Mouse (Mus musculus): ENCODE data around the gene Tmem229b. TPM values are rescaled to one million over a fixed set of nuclear protein-coding genes. Genes with fewer than 3 reads are reported as not detected.
"Not testable (repeated sequence)": the region's sequence is repeated elsewhere in the genome, so short reads cannot be mapped to it uniquely, and the experiment has no call there.

The Tmem229b gene
- polyA plus RNA-seq, 1 experiment from 2014 or later = 71.2 TPM

- Histone ChIP-seq H3K27me3 (replicated peaks; ENCODE audit: control insufficient read depth, insufficient read depth, low read length) (no peaks in the 10 kb centered on the region), H3K9ac (ENCODE audit: low read depth, low read length) (no peak overlapping the region), H3K4me2 (ENCODE audit: low read length) (no peak overlapping the region), H3K9me3 (ENCODE audit: control insufficient read depth, low read length) (no peaks in the 10 kb centered on the region), H3K27ac (ENCODE audit: low read depth, low read length) (no peak overlapping the region), H3K4me1 (ENCODE audit: control insufficient read depth, insufficient read depth, low read depth, low read length) (no peaks in the 10 kb centered on the region), H3K4me3 (ENCODE audit: low read length) (no peak overlapping the region), H3K36me3 (ENCODE audit: control insufficient read depth, insufficient read depth, low read length) (no peaks in the 10 kb centered on the region)
- 82% methylated on average over 6 of the region's 6 CpGs for WGBS
- ATAC-seq = no peak
Measured at GRCm38 (mm10) chr12:78947161-78947560, 60.3 kb downstream of the Tmem229b start.

GRCm38 (mm10) chr12:78942931-78943330 lies 64.5 kb downstream of the Tmem229b start:
- no peaks in the 10 kb centered on the region for H3K9me3 ChIP-seq (ENCODE audit: control insufficient read depth, low read length)
- H3K27me3 ChIP-seq (replicated peaks; ENCODE audit: control insufficient read depth, insufficient read depth, low read length) = no peaks in the 10 kb centered on the region
- 84% methylated on average over 6 of the region's 6 CpGs for WGBS
- H3K4me2 ChIP-seq (ENCODE audit: low read length) = no peak overlapping the region
- no peak for ATAC-seq
- H3K4me3 ChIP-seq (ENCODE audit: low read length) = no peak overlapping the region
- no peak overlapping the region for H3K9ac ChIP-seq (ENCODE audit: low read depth, low read length)
- H3K36me3 ChIP-seq (ENCODE audit: control insufficient read depth, insufficient read depth, low read length) = no peaks in the 10 kb centered on the region
- no peaks in the 10 kb centered on the region for H3K4me1 ChIP-seq (ENCODE audit: control insufficient read depth, insufficient read depth, low read depth, low read length)
- no peak overlapping the region for H3K27ac ChIP-seq (ENCODE audit: low read depth, low read length)

- Histone ChIP-seq H3K4me3 (ENCODE audit: low read length) (no peak overlapping the region), H3K36me3 (ENCODE audit: control insufficient read depth, insufficient read depth, low read length) (no peaks in the 10 kb centered on the region), H3K4me1 (ENCODE audit: control insufficient read depth, insufficient read depth, low read depth, low read length) (no peaks in the 10 kb centered on the region), H3K27ac (ENCODE audit: low read depth, low read length) (no peak overlapping the region), H3K9me3 (ENCODE audit: control insufficient read depth, low read length) (no peaks in the 10 kb centered on the region), H3K9ac (ENCODE audit: low read depth, low read length) (no peak overlapping the region), H3K4me2 (ENCODE audit: low read length) (no peak overlapping the region), H3K27me3 (replicated peaks; ENCODE audit: control insufficient read depth, insufficient read depth, low read length) (no peaks in the 10 kb centered on the region)
- 90% methylated on average over 5 of the region's 5 CpGs for WGBS
- ATAC-seq = no peak
Measured at GRCm38 (mm10) chr12:78940081-78940480, 67.3 kb downstream of the Tmem229b start.

GRCm38 (mm10) chr12:78939393-78940037 lies 67.9 kb downstream of the Tmem229b start:
- Histone ChIP-seq H3K9me3 (ENCODE audit: control insufficient read depth, low read length) (no peaks in the 10 kb centered on the region), H3K4me1 (ENCODE audit: control insufficient read depth, insufficient read depth, low read depth, low read length) (no peaks in the 10 kb centered on the region), H3K27ac (ENCODE audit: low read depth, low read length) (no peak overlapping the region), H3K9ac (ENCODE audit: low read depth, low read length) (no peak overlapping the region), H3K36me3 (ENCODE audit: control insufficient read depth, insufficient read depth, low read length) (no peaks in the 10 kb centered on the region), H3K4me3 (ENCODE audit: low read length) (no peak overlapping the region), H3K27me3 (replicated peaks; ENCODE audit: control insufficient read depth, insufficient read depth, low read length) (no peaks in the 10 kb centered on the region), H3K4me2 (ENCODE audit: low read length) (no peak overlapping the region)
- WGBS = 80% methylated on average over 7 of the region's 7 CpGs
- no peak for ATAC-seq

- Histone ChIP-seq H3K9ac (ENCODE audit: low read depth, low read length) (no peak overlapping the region), H3K9me3 (ENCODE audit: control insufficient read depth, low read length) (no peaks in the 10 kb centered on the region), H3K4me1 (ENCODE audit: control insufficient read depth, insufficient read depth, low read depth, low read length) (no peaks in the 10 kb centered on the region), H3K4me2 (ENCODE audit: low read length) (no peak overlapping the region), H3K36me3 (ENCODE audit: control insufficient read depth, insufficient read depth, low read length) (no peaks in the 10 kb centered on the region), H3K27ac (ENCODE audit: low read depth, low read length) (no peak overlapping the region), H3K4me3 (ENCODE audit: low read length) (no peak overlapping the region), H3K27me3 (replicated peaks; ENCODE audit: control insufficient read depth, insufficient read depth, low read length) (no peaks in the 10 kb centered on the region)
- WGBS = 62% methylated on average over 4 of the region's 4 CpGs
- ATAC-seq = no peak
Measured at GRCm38 (mm10) chr12:78936494-78936893, 70.9 kb downstream of the Tmem229b start.

- WGBS = 88% methylated on average over 1 of the region's 1 CpGs
- no peaks in the 10 kb centered on the region for H3K9me3 ChIP-seq (ENCODE audit: control insufficient read depth, low read length)
Measured at GRCm38 (mm10) chr12:78929900-78930299, 77.5 kb downstream of the Tmem229b start.

GRCm38 (mm10) chr12:78927287-78927686 lies 80.1 kb downstream of the Tmem229b start:
- ATAC-seq = no peak
- 61% methylated on average over 5 of the region's 5 CpGs for WGBS

More at GRCm38 (mm10) chr12:78929900-78930299, 77.5 kb downstream of the Tmem229b start:
- H3K36me3 ChIP-seq (ENCODE audit: control insufficient read depth, insufficient read depth, low read length) = no peaks in the 10 kb centered on the region
- H3K4me2 ChIP-seq (ENCODE audit: low read length) = no peak overlapping the region
- H3K4me1 ChIP-seq (ENCODE audit: control insufficient read depth, insufficient read depth, low read depth, low read length) = no peaks in the 10 kb centered on the region; the same call in 1 of the 2 replicates
- H3K27me3 ChIP-seq (replicated peaks; ENCODE audit: control insufficient read depth, insufficient read depth, low read length) = no peaks in the 10 kb centered on the region
- ATAC-seq = no peak
- no peak overlapping the region for H3K9ac ChIP-seq (ENCODE audit: low read depth, low read length)
- H3K4me3 ChIP-seq (ENCODE audit: low read length) = no peak overlapping the region
- H3K27ac ChIP-seq (ENCODE audit: low read depth, low read length) = no peak overlapping the region

GRCm38 (mm10) chr12:78923539-78924189 lies 83.8 kb downstream of the Tmem229b start:
- Histone ChIP-seq H3K4me2 (ENCODE audit: low read length) (no peak overlapping the region), H3K4me3 (ENCODE audit: low read length) (no peak overlapping the region), H3K27ac (ENCODE audit: low read depth, low read length) (no peak overlapping the region), H3K9me3 (ENCODE audit: control insufficient read depth, low read length) (no peaks in the 10 kb centered on the region), H3K9ac (ENCODE audit: low read depth, low read length) (no peak overlapping the region), H3K27me3 (replicated peaks; ENCODE audit: control insufficient read depth, insufficient read depth, low read length) (no peaks in the 10 kb centered on the region), H3K4me1 (ENCODE audit: control insufficient read depth, insufficient read depth, low read depth, low read length) (peaks cover 3% of the 10 kb centered on the region), H3K36me3 (ENCODE audit: control insufficient read depth, insufficient read depth, low read length) (no peaks in the 10 kb centered on the region)
- 90% methylated on average over 7 of the region's 7 CpGs for WGBS
- ATAC-seq = no peak

More at GRCm38 (mm10) chr12:78927287-78927686, 80.1 kb downstream of the Tmem229b start:
- Histone ChIP-seq H3K27ac (ENCODE audit: low read depth, low read length) (no peak overlapping the region), H3K4me3 (ENCODE audit: low read length) (no peak overlapping the region), H3K9ac (ENCODE audit: low read depth, low read length) (no peak overlapping the region), H3K4me2 (ENCODE audit: low read length) (no peak overlapping the region), H3K4me1 (ENCODE audit: control insufficient read depth, insufficient read depth, low read depth, low read length) (no peaks in the 10 kb centered on the region; the same call in 1 of the 2 replicates), H3K36me3 (ENCODE audit: control insufficient read depth, insufficient read depth, low read length) (no peaks in the 10 kb centered on the region), H3K9me3 (ENCODE audit: control insufficient read depth, low read length) (no peaks in the 10 kb centered on the region), H3K27me3 (replicated peaks; ENCODE audit: control insufficient read depth, insufficient read depth, low read length) (no peaks in the 10 kb centered on the region)

- not testable (repeated sequence) for H3K9ac ChIP-seq (ENCODE audit: low read depth, low read length); ATAC-seq; H3K36me3 ChIP-seq (ENCODE audit: control insufficient read depth, insufficient read depth, low read length); H3K4me1 ChIP-seq (ENCODE audit: control insufficient read depth, insufficient read depth, low read depth, low read length); H3K27me3 ChIP-seq (replicated peaks; ENCODE audit: control insufficient read depth, insufficient read depth, low read length); H3K27ac ChIP-seq (ENCODE audit: low read depth, low read length); H3K4me3 ChIP-seq (ENCODE audit: low read length); H3K9me3 ChIP-seq (ENCODE audit: control insufficient read depth, low read length); H3K4me2 ChIP-seq (ENCODE audit: low read length)
Measured at GRCm38 (mm10) chr12:78922977-78923376, 84.5 kb downstream of the Tmem229b start.

All from hindbrain, embryonic 16.5 days (tissue).